Mouse (Mus musculus): ENCODE results near the gene Abcb8.

GRCm38 (mm10) chr5:24389658-24390020, 3.8 kb upstream of the Abcb8 start:
- TF ChIP-seq CTCF (IDR thresholded peaks at IDR 0.05; ENCODE audit: low read depth): no peak
- TF ChIP-seq EP300 (IDR thresholded peaks at IDR 0.05; ENCODE audit: low read depth): no peak

Measured in liver, embryonic 14.5 days (tissue).